Mouse (Mus musculus) liver, embryonic 14.5 days (tissue): Measurements from ENCODE around the gene Arhgap22.

Experiments
- CTCF ChIP-seq: IDR thresholded peaks from 2 replicates; pipeline ENCODE4 v1.5.1; 2016; ENCODE audit warnings: antibody characterized with exemption, low read depth, control low read depth
- EP300 ChIP-seq: IDR thresholded peaks from 2 replicates; pipeline ENCODE4 v1.6.1; 2016; ENCODE audit warnings: antibody characterized with exemption, low read depth

- TF ChIP-seq CTCF (no peak), EP300 (no peak)
Measured at GRCm38 (mm10) chr14:33230672-33231071, 16.8 kb downstream of the Arhgap22 start.
